Mouse (Mus musculus) testis, adult 2 months (tissue): ENCODE results near the gene Hdhd3.

Experiments
- CTCF ChIP-seq: fragments of 200-500 bp; IDR thresholded peaks from 2 replicates; pipeline ENCODE4 v1.5.1; 2012; ENCODE audit warnings: low read depth, mild to moderate bottlenecking, inconsistent platforms, low read length, moderate library complexity; ENCODE audit not compliant: control insufficient read depth, insufficient read depth, insufficient replicate concordance
- POLR2A ChIP-seq: fragments of 200-500 bp; IDR thresholded peaks from 2 replicates; pipeline ENCODE4 v1.6.1; 2012; ENCODE audit warnings: low read depth, mild to moderate bottlenecking, inconsistent platforms, low read length, moderate library complexity; ENCODE audit not compliant: control insufficient read depth

DNA sequence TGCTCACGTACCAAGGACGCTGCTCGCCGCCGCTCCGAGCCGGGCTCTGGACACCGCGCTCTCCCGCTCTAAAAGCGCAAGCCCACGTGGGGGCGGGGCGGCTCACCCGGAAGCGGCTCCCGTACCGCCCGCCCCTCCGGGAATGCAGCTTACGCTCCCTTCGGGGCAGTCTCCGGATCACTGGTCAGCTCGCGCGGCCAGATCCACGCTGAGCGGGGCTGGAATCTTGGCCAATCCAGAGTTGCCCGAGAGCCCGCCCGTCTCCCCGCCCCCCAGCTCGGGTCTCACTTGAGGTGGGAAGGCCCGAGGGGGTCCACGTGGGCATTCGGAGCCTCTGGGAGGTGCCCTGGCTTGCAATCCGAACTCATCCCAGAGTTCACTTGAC, 16.6 kb upstream of the Hdhd3 start, which contains the start of gene Alad:
- peak; percentile 62 for TF ChIP-seq POLR2A
- no peak for TF ChIP-seq CTCF
